Mouse (Mus musculus) neural tube, embryonic 11.5 days (tissue): ENCODE data around the gene Dapk2. TPM values are rescaled to one million over a fixed set of nuclear protein-coding genes. Genes with fewer than 3 reads are reported as not detected.
"Not testable (repeated sequence)": the region's sequence is repeated elsewhere in the genome, so short reads cannot be mapped to it uniquely, and the experiment has no call there.

ENCODE experiments used
- ATAC-seq: fragments of 200-750 bp; cut with Nextera tagmentation; 2 replicates; pipeline ENCODE4 v1.8.0; 2017; ENCODE audit warnings: moderate number of reproducible peaks, mild to moderate bottlenecking, moderate TSS enrichment, moderate library complexity; ENCODE audit not compliant: insufficient read depth, low FRiP score, low TSS enrichment
- DNase-seq: peaks from one replicate; pipeline ENCODE4 v3.0.0-alpha.2; 2015; ENCODE audit warnings: low spot score
- H3K27ac ChIP-seq: fragments of 300-500 bp; sonication (generic); 2 replicates; pipeline ENCODE4 v1.5.1; 2014; ENCODE audit warnings: low read depth, mild to moderate bottlenecking, low read length
- H3K27me3 ChIP-seq: fragments of 300-500 bp; sonication (generic); 2 replicates; pipeline ENCODE4 v1.6.1; 2014; ENCODE audit warnings: mild to moderate bottlenecking, low read length, mixed read lengths; ENCODE audit not compliant: control insufficient read depth, insufficient read depth
- H3K36me3 ChIP-seq: fragments of 300-500 bp; sonication (generic); 2 replicates; pipeline ENCODE4 v1.6.1; 2014; ENCODE audit warnings: mild to moderate bottlenecking, low read length, moderate library complexity, mixed read lengths; ENCODE audit not compliant: control insufficient read depth, insufficient read depth
- H3K4me1 ChIP-seq: fragments of 300-500 bp; sonication (generic); 2 replicates; pipeline ENCODE4 v1.6.1; 2014; ENCODE audit warnings: low read length, mixed read lengths; ENCODE audit not compliant: control insufficient read depth, insufficient read depth
- H3K4me2 ChIP-seq: fragments of 300-500 bp; sonication (generic); 2 replicates; pipeline ENCODE4 v1.6.1; 2014; ENCODE audit warnings: low read depth, mild to moderate bottlenecking, moderate library complexity
- H3K4me3 ChIP-seq: fragments of 300-500 bp; sonication (generic); 2 replicates; pipeline ENCODE4 v1.5.1; 2014; ENCODE audit warnings: low read depth, low read length
- H3K9ac ChIP-seq: fragments of 300-500 bp; sonication (generic); 2 replicates; pipeline ENCODE4 v1.6.1; 2014; ENCODE audit warnings: mild to moderate bottlenecking, low read length
- H3K9me3 ChIP-seq: fragments of 300-500 bp; sonication (generic); 2 replicates; pipeline ENCODE4 v1.6.1; 2016; ENCODE audit warnings: low read length; ENCODE audit not compliant: control insufficient read depth
- WGBS: fragments of 180-500 bp; shearing (Covaris S2); extraction: QIAGEN DNeasy Blood & Tissue Kit; methylation state at CpG from one replicate; pipeline ENCODE4 v1.1.7; 2014; 5-methylcytosine and 5-hydroxymethylcytosine counted together
- polyA plus RNA-seq: library from polyadenylated mRNA; unstranded; fragments of >200 nt; fragmentation: Nextera tagmentation; extraction: Ambion mirVana; gene quantifications from 2 replicates; pipeline ENCODE4 v1.2.1, GENCODE M21; 2014

The Dapk2 gene
- polyA plus RNA-seq, 1 experiment from 2014 or later = 3.1 TPM

DNA sequence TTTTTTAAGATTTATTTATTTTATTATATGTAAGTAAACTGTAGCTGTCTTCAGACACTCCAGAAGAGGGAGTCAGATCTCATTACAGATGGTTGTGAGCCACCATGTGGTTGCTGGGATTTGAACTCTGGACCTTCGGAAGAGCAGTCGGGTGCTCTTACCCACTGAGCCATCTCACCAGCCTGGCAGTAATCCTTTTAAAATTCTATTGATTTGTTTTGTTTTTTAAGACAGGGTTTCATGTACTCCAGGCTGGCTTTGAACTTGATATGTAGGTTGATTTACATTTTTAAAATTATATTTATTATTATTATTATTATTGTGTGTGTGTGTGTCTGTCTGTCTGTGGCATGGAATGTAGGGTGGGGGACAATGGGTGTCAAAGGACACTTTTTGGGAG, 127.2 kb downstream of the Dapk2 start:
- H3K36me3 ChIP-seq, H3K4me3 ChIP-seq, H3K9ac ChIP-seq, DNase-seq, H3K9me3 ChIP-seq, H3K27ac ChIP-seq, H3K4me1 ChIP-seq, ATAC-seq, H3K27me3 ChIP-seq, H3K4me2 ChIP-seq: not testable (repeated sequence)
- WGBS = 94% methylated on average over 2 of the region's 2 CpGs

DNA sequence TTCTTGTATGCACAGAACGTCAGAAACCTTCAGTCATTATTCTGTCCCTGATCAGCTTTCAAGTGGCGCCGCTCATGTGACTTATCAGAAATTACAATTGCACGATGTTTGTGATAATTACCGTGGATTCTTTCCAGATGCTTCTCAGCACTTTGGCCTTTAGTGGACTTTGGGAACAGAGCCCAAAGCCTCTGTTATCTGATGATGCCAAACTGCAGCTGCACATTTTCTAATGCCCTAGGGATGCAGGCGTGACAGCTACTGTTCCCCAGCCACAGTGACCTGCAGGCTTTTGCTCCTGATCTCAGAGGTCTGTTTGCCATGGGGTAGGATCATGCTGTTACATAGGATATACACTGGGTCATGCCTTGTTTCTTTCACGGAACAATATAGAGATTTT, 127.9 kb downstream of the Dapk2 start:
- Histone ChIP-seq H3K27me3 (no peaks in the 10 kb centered on the region), H3K4me3 (no peak overlapping the region), H3K4me1 (no peaks in the 10 kb centered on the region), H3K9ac (no peak overlapping the region), H3K4me2 (no peak overlapping the region), H3K9me3 (no peaks in the 10 kb centered on the region), H3K36me3 (no peaks in the 10 kb centered on the region), H3K27ac (no peak overlapping the region)
- ATAC-seq (no peak), DNase-seq (no peak)
- 70% methylated on average over 7 of the region's 7 CpGs for WGBS

DNA sequence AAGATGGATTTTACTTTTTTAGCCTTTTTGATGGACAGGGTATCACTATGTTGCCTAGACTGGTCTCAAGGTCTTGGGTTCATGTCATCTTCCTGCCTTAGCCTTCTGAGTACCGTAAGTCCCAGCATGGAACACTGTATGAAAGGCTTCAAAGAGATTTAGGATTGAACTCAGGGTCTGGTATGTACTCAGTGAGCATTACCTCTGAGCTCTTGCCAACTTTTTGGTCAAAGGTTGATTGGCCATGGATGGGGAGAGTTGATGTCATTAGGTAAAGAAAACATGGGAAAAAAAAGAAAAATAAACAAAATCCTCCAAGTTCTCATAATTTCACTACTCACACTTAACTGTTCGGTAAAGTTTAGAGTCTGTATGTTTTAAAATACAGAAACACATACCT, 132.7 kb downstream of the Dapk2 start:
- no peak overlapping the region for H3K4me3 ChIP-seq
- H3K27me3 ChIP-seq = no peaks in the 10 kb centered on the region

DNA sequence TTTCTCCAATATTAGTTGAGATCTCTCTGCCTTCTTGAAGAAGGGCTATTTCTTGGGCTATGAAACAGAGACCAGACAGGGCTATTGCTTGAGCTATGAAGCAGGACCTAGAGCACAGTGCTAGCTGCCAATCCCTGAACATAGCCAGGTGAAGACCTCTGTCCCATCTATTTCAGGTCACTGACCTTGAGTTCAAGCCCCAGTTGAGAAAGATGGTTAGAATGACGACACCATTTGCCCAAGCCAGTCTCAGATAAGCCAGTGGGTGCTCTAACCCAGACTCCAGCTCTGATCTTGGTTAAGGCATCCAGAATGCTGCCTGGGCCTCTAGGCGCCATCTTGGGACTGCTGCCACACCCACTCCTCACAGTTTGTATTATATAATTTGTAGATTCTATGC, 135.3 kb downstream of the Dapk2 start:
- Histone ChIP-seq H3K9me3 (no peaks in the 10 kb centered on the region), H3K4me3 (no peak overlapping the region), H3K9ac (no peak overlapping the region), H3K36me3 (no peaks in the 10 kb centered on the region), H3K4me2 (no peak overlapping the region), H3K27me3 (no peaks in the 10 kb centered on the region), H3K27ac (no peak overlapping the region), H3K4me1 (0 out of 2 replicates have a peak, but pooled peaks cover 4% of the 10 kb centered on the region)
- DNase-seq (no peak), ATAC-seq (no peak)
- WGBS = 88% methylated on average over 2 of the region's 2 CpGs

More for the DNA sequence above, 132.7 kb downstream of the Dapk2 start:
- ATAC-seq (no peak), DNase-seq (no peak)
- Histone ChIP-seq H3K4me1 (0 out of 2 replicates have a peak, but pooled peaks cover 4% of the 10 kb centered on the region), H3K9me3 (no peaks in the 10 kb centered on the region), H3K4me2 (no peak overlapping the region), H3K9ac (no peak overlapping the region), H3K36me3 (no peaks in the 10 kb centered on the region), H3K27ac (no peak overlapping the region)
- 83% methylated on average over 2 of the region's 2 CpGs for WGBS

DNA sequence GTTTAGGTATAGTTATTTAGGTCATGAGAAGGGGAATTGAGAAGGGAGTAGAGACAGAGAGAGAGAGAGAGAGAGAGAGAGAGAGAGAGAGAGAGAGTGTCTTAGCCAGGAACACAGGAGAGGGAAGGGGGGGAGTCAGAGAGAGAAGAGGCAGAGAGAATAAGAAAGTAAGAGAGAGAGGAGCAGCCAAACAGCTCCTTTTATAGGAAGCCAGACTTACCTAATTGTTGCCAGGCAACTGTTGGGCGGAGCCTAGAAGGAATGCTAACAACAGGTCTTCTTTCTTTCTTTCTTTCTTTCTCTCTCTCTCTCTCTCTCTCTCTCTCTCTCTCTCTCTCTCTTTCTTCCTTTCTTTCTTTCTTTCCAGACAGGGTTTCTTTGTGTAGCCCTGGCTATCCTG, 136.2 kb downstream of the Dapk2 start:
- H3K9me3 ChIP-seq = no peaks in the 10 kb centered on the region
- H3K36me3 ChIP-seq = no peaks in the 10 kb centered on the region
- no peak overlapping the region for H3K4me2 ChIP-seq
- H3K27ac ChIP-seq = no peak overlapping the region
- ATAC-seq (no peak), DNase-seq (no peak)
- no peak overlapping the region for H3K4me3 ChIP-seq
- WGBS = 79% methylated on average over 1 of the region's 1 CpGs
- H3K4me1 ChIP-seq = 0 out of 2 replicates have a peak, but pooled peaks cover 4% of the 10 kb centered on the region
- H3K27me3 ChIP-seq = no peaks in the 10 kb centered on the region
- H3K9ac ChIP-seq = no peak overlapping the region

DNA sequence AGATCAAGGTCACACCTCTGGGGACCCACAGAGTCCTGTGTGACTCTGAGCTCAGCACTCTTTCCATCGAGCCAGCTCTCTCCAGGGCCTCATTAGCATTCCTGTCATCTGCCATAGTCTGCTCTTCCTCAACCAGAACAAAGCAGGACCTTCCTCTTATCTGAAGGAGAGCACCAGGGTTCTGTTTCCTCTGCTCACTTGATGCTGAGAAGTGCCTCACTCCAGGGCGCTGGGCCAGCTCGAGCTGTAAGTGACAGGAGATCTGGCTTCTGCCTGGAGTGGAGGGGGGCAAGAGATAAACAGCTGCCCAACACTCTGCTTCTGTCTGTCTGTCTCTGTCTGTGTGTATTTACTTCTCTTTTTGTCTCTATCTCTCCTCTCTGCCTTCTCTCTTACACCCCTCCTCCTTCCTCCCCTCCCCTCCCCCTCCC, 137.0 kb downstream of the Dapk2 start:
- no peak for ATAC-seq
- 0 out of 2 replicates have a peak, but pooled peaks cover 4% of the 10 kb centered on the region for H3K4me1 ChIP-seq
- no peaks in the 10 kb centered on the region for H3K36me3 ChIP-seq
- DNase-seq = peak; percentile 28
- H3K9ac ChIP-seq = no peak overlapping the region; the same call in 1 of the 2 replicates
- H3K4me2 ChIP-seq = no peak overlapping the region; the same call in 1 of the 2 replicates
- H3K4me3 ChIP-seq = no peak overlapping the region
- WGBS = 4% methylated on average over 3 of the region's 3 CpGs
- no peaks in the 10 kb centered on the region for H3K9me3 ChIP-seq
- H3K27me3 ChIP-seq = no peaks in the 10 kb centered on the region
- peak overlapping the region; percentile 49; the same call in 1 of the 2 replicates for H3K27ac ChIP-seq

DNA sequence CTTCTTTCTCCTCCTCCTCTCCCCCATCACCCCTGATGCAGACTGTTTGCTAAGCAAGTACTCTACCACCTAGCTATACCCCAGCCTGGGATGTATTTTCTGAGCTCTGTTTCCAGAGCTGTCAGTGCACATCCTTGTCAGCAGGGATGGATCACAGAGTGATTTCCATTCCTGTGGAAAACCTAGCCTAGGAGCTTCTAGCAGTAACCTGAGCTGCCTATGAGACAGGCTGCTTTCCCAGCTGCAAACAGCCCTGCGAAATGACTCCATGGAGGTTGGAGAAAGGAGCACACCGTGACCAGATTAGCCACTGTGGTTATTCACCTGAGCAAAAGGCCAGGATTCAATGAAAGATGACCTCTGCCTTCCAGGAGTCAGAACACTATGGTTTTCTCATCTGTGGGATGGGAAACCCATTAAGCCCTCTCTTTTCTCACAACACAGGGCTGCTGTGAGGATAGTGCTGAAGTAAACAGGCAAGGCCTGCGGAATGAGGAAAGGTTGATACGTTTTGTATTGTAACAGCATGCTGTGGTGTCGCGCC, 137.6 kb downstream of the Dapk2 start:
- DNase-seq (no peak), ATAC-seq (no peak)
- no peaks in the 10 kb centered on the region for H3K27me3 ChIP-seq
- peak overlapping the region; percentile 49; the same call in 1 of the 2 replicates for H3K27ac ChIP-seq
- H3K4me2 ChIP-seq = no peak overlapping the region
- no peaks in the 10 kb centered on the region for H3K9me3 ChIP-seq
- no peak overlapping the region for H3K4me3 ChIP-seq
- 68% methylated on average over 6 of the region's 6 CpGs for WGBS
- 0 out of 2 replicates have a peak, but pooled peaks cover 4% of the 10 kb centered on the region for H3K4me1 ChIP-seq
- no peak overlapping the region for H3K9ac ChIP-seq
- H3K36me3 ChIP-seq = no peaks in the 10 kb centered on the region

DNA sequence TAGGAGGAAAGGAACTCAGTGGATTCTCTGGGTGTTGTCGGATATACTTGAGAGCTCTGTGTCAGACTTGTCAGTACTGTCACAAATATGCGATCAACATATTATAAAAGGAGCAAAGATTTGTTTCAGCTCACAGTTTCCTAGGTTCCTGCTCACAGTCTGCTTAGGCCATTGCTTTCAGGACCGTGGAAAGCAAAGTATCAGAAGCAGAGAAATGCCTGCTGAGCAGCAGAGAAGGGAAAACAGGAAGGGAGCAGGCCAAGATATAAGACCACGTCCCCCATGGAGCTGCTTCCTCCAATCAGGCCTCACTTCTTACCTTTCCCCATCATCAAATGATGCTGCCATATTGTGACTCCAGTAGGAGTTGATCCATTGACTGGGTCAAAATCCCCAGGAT, 140.8 kb downstream of the Dapk2 start:
- DNase-seq (no peak), ATAC-seq (no peak)
- H3K4me1 ChIP-seq = 0 out of 2 replicates have a peak, but pooled peaks cover 4% of the 10 kb centered on the region
- H3K9ac ChIP-seq = no peak overlapping the region
- no peaks in the 10 kb centered on the region for H3K9me3 ChIP-seq
- H3K4me3 ChIP-seq = no peak overlapping the region
- H3K27ac ChIP-seq = no peak overlapping the region
- WGBS = 87% methylated on average over 4 of the region's 4 CpGs
- no peaks in the 10 kb centered on the region for H3K27me3 ChIP-seq
- H3K4me2 ChIP-seq = no peak overlapping the region
- no peaks in the 10 kb centered on the region for H3K36me3 ChIP-seq

DNA sequence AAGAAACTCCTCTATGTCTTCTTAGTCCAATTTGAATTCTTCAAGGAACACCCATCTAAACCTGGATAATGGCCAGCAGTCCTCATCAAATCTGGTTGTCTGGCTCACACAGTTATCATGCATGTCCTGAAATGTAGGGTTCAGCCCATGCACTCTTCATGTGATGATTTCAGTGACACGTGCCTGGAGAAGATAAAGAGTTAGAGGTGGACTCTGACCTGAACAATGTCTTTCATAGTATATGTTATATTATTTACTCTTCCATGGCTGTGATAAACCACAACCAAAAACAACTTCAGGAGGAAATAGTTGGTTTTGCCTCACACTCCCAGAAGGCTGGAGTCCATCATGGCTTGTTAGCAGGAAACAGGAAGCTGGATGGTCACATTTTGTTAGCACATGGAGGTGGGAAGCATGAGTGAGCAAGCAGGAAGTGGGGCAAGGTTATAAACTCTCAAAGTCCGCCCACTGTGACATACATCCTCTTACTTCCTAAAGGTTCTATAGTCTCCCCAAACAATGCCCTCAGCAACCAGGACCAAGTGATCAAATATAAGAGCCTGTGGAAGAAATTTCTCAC, 142.5 kb downstream of the Dapk2 start:
- H3K27ac ChIP-seq = no peak overlapping the region
- H3K9me3 ChIP-seq = no peaks in the 10 kb centered on the region
- H3K4me2 ChIP-seq = no peak overlapping the region
- ATAC-seq = no peak
- no peaks in the 10 kb centered on the region for H3K27me3 ChIP-seq
- DNase-seq = no peak
- H3K4me1 ChIP-seq = no peaks in the 10 kb centered on the region
- no peak overlapping the region for H3K9ac ChIP-seq
- H3K4me3 ChIP-seq = no peak overlapping the region
- H3K36me3 ChIP-seq = no peaks in the 10 kb centered on the region
- WGBS = 96% methylated on average over 2 of the region's 2 CpGs
